Mouse (Mus musculus) adrenal gland, postnatal 10 days (tissue): ENCODE data around the gene Snrpd2. TPM values are rescaled to one million over a fixed set of nuclear protein-coding genes. Genes with fewer than 3 reads are reported as not detected.
A peak's percentile ranks its signal among the peaks of the same experiment; 100 is the strongest.

Experiments
- DNase-seq: peaks from one replicate; pipeline ENCODE4 v3.0.0; 2021; ENCODE audit warnings: mixed read lengths
- microRNA-seq: library from miRNA; unstranded; fragments of <30 nt; microRNA quantifications from one replicate; pipeline ENCODE4 v1.2.0, GENCODE M21; 2021
- total RNA-seq, 2 experiments: library from RNA; stranded (reverse); gene quantifications; 2 replicates each; pipeline ENCODE4 v1.2.3; 2021

Gene Snrpd2
- total RNA-seq, 2 experiments from 2014 or later: 90.1 to 91.2 TPM

- DNase-seq: no peak
Observed at GRCm38 (mm10) chr7:19178035-19178434, 28.5 kb downstream of the Snrpd2 start.

GRCm38 (mm10) chr7:19178443-19179092 lies 29.0 kb downstream of the Snrpd2 start:
- DNase-seq: peak; percentile 87

- peak; percentile 81 for DNase-seq
Observed at GRCm38 (mm10) chr7:19179173-19179572, 29.7 kb downstream of the Snrpd2 start.

GRCm38 (mm10) chr7:19179936-19180335 lies 30.4 kb downstream of the Snrpd2 start:
- DNase-seq: no peak

- peak; percentile 78 for DNase-seq
Observed at GRCm38 (mm10) chr7:19180862-19181429, 31.4 kb downstream of the Snrpd2 start.

GRCm38 (mm10) chr7:19184250-19184649 lies 34.7 kb downstream of the Snrpd2 start:
- peak; percentile 30 for DNase-seq

GRCm38 (mm10) chr7:19184758-19185157 lies 35.2 kb downstream of the Snrpd2 start:
- peak; percentile 57 for DNase-seq

GRCm38 (mm10) chr7:19194676-19195075 lies 45.2 kb downstream of the Snrpd2 start:
- DNase-seq: no peak

GRCm38 (mm10) chr7:19196676-19197075 lies 47.2 kb downstream of the Snrpd2 start:
- DNase-seq: peak; percentile 62

- DNase-seq: peak; percentile 66
Observed at GRCm38 (mm10) chr7:19197985-19198384, 48.5 kb downstream of the Snrpd2 start.

GRCm38 (mm10) chr7:19201660-19202059 lies 52.1 kb downstream of the Snrpd2 start:
- DNase-seq: no peak

GRCm38 (mm10) chr7:19202065-19202850 lies 52.7 kb downstream of the Snrpd2 start:
- DNase-seq: no peak

Small RNA genes lying within 50 kb of the gene (microRNA-seq; reads per million reads assigned to microRNA genes)
- gene Mir330: 723 reads per million, percentile 69 among the genes with 10 or more reads in this experiment

Other genes with a start within 250 kb of the Snrpd2 start
- gene Ccdc61, start 239.3 kb upstream of the Snrpd2 start, total RNA-seq: 10 to 100 TPM; 12.5 to 13.9 TPM
- gene Nova2, start 223.8 kb upstream of the Snrpd2 start, total RNA-seq: 1 to 10 TPM; 6.1 to 7.4 TPM
- not detected for gene Nanos2, start 162.3 kb upstream of the Snrpd2 start, total RNA-seq
- 1 to 10 TPM; 6.4 to 6.8 TPM for gene Mypop, start 158.5 kb upstream of the Snrpd2 start, total RNA-seq
- gene Irf2bp1, start 145.7 kb upstream of the Snrpd2 start, total RNA-seq: 10 to 100 TPM; 36.9 to 37.2 TPM
- gene Foxa3, start 126.2 kb upstream of the Snrpd2 start, total RNA-seq: 10 to 100 TPM in 1 of 2 experiments, 1 to 10 TPM in 1; 4.8 to 14.0 TPM
- gene Sympk, start 125.3 kb upstream of the Snrpd2 start, total RNA-seq: 10 to 100 TPM; 78.0 to 89.0 TPM
- not detected for gene Rsph6a, start 95.0 kb upstream of the Snrpd2 start, total RNA-seq
- gene Dmwd, start 73.5 kb upstream of the Snrpd2 start, total RNA-seq: 10 to 100 TPM; 43.5 to 48.4 TPM
- 10 to 100 TPM; 51.8 to 93.9 TPM for gene Dmpk, start 65.9 kb upstream of the Snrpd2 start, total RNA-seq
- 10 to 100 TPM; 12.3 to 17.3 TPM for gene Six5, start 55.1 kb upstream of the Snrpd2 start, total RNA-seq
- under 1 TPM; 0.21 to 0.24 TPM for gene Gm4969, start 31.4 kb upstream of the Snrpd2 start, total RNA-seq
- 10 to 100 TPM; 10.7 to 11.1 TPM for gene Fbxo46, start 29.9 kb upstream of the Snrpd2 start, total RNA-seq
- gene Qpctl, start 431 bp upstream of the Snrpd2 start, total RNA-seq: 10 to 100 TPM; 12.5 to 12.6 TPM
- gene Gipr, start 16.4 kb downstream of the Snrpd2 start, total RNA-seq: under 1 TPM; 0.75 to 0.94 TPM
- 10 to 100 TPM; 37.7 to 41.0 TPM for gene Eml2, start 26.7 kb downstream of the Snrpd2 start, total RNA-seq
- gene Gpr4, start 62.8 kb downstream of the Snrpd2 start, total RNA-seq: 1 to 10 TPM; 7.4 to 9.2 TPM
- gene Opa3, start 78.6 kb downstream of the Snrpd2 start, total RNA-seq: 10 to 100 TPM; 26.5 to 26.6 TPM
- gene Vasp, start 122.1 kb downstream of the Snrpd2 start, total RNA-seq: 10 to 100 TPM; 73.9 to 77.2 TPM
- under 1 TPM in 1 of 2 experiments, not detected in 1; 0.30 TPM for gene Ppm1n, start 130.3 kb downstream of the Snrpd2 start, total RNA-seq
- gene Rtn2, start 132.9 kb downstream of the Snrpd2 start, total RNA-seq: 10 to 100 TPM; 20.2 to 59.7 TPM
- 10 to 100 TPM in 1 of 2 experiments, 1 to 10 TPM in 1; 1.2 to 12.9 TPM for gene Fosb, start 160.3 kb downstream of the Snrpd2 start, total RNA-seq
- gene Ercc1, start 195.1 kb downstream of the Snrpd2 start, total RNA-seq: 10 to 100 TPM; 37.1 to 41.3 TPM
- 10 to 100 TPM; 11.5 to 11.7 TPM for gene Cd3eap, start 209.8 kb downstream of the Snrpd2 start, total RNA-seq
- gene Ppp1r13l, start 210.0 kb downstream of the Snrpd2 start, total RNA-seq: 1 to 10 TPM; 5.0 to 6.0 TPM
- gene Ercc2, start 232.3 kb downstream of the Snrpd2 start, total RNA-seq: 10 to 100 TPM; 18.8 to 29.0 TPM